Mouse (Mus musculus) MEL (cell line): ENCODE results near the gene Pcgf6. TPM values are rescaled to one million over a fixed set of nuclear protein-coding genes. Genes with fewer than 3 reads are reported as not detected.

Experiments
- DNase-seq: peaks from one replicate; pipeline ENCODE4 v3.0.0; 2011; ENCODE audit warnings: low read depth, low spot score
- H3K27ac ChIP-seq: 2 replicates; pipeline ENCODE4 v1.5.1; 2012; ENCODE audit warnings: low read depth, mild to moderate bottlenecking, control low read depth, low read length, moderate library complexity; ENCODE audit not compliant: control insufficient read depth
- H3K27me3 ChIP-seq, 2 experiments: fragments of 150-350 bp in 1 of 2; sonication (generic) in 1 of 2; 2 replicates each; pipeline ENCODE4 v1.6.1; 2012; ENCODE audit warnings: low read length in 2 of 2, mild to moderate bottlenecking in 2 of 2, improper control_type of control experiment in 1 of 2, moderate library complexity in 1 of 2; ENCODE audit not compliant: insufficient read depth in 2 of 2, control insufficient read depth in 1 of 2
- H3K36me3 ChIP-seq, 2 experiments: 2 replicates each; pipeline ENCODE4 v1.6.1; 2012 to 2014; ENCODE audit warnings: low read length in 2 of 2, improper control_type of control experiment in 1 of 2, inconsistent platforms in 1 of 2, mild to moderate bottlenecking in 1 of 2; ENCODE audit not compliant: insufficient read depth in 2 of 2, control insufficient read depth in 1 of 2
- H3K4me1 ChIP-seq, 2 experiments: fragments of 150-350 bp in 1 of 2; sonication (generic) in 1 of 2; 2 replicates each; pipeline ENCODE4 v1.6.1; 2012; ENCODE audit warnings: low read length in 2 of 2, improper control_type of control experiment in 1 of 2, mild to moderate bottlenecking in 1 of 2; ENCODE audit not compliant: insufficient read depth in 2 of 2, control insufficient read depth in 1 of 2
- H3K4me3 ChIP-seq, 2 experiments: fragments of 150-350 bp in 1 of 2; sonication (generic) in 1 of 2; 2 replicates each; pipeline ENCODE4 v1.5.1; 2012; ENCODE audit warnings: low read depth in 2 of 2, low read length in 2 of 2, mild to moderate bottlenecking in 2 of 2, moderate library complexity in 2 of 2, control low read depth in 1 of 2, improper control_type of control experiment in 1 of 2; ENCODE audit not compliant: control insufficient read depth in 1 of 2, insufficient read depth in 1 of 2
- H3K79me2 ChIP-seq: 2 replicates; pipeline ENCODE4 v1.6.1; 2012; ENCODE audit warnings: mild to moderate bottlenecking, low read length, moderate library complexity; ENCODE audit not compliant: control insufficient read depth, poor library complexity, insufficient read depth
- H3K9ac ChIP-seq: 2 replicates; pipeline ENCODE4 v1.6.1; 2012; ENCODE audit warnings: low read depth, mild to moderate bottlenecking, control low read depth, low read length, moderate library complexity; ENCODE audit not compliant: control insufficient read depth, poor library complexity, severe bottlenecking
- H3K9me3 ChIP-seq: fragments of 150-350 bp; sonication (generic); replicated peaks from 2 replicates; pipeline ENCODE4 v1.6.1; 2012; ENCODE audit warnings: mild to moderate bottlenecking, low read length, improper control_type of control experiment, moderate library complexity; ENCODE audit not compliant: insufficient read depth
- CHD1 ChIP-seq: IDR thresholded peaks from 2 replicates; pipeline ENCODE4 v1.6.1; 2012; ENCODE audit warnings: low read depth, mild to moderate bottlenecking, inconsistent platforms, low read length, improper control_type of control experiment
- CHD2 ChIP-seq: IDR thresholded peaks from 2 replicates; pipeline ENCODE4 v1.6.1; 2011; ENCODE audit warnings: low read length, improper control_type of control experiment
- CTCF ChIP-seq, 3 experiments: IDR thresholded peaks in 2 of 3; conservative IDR thresholded peaks in 1 of 3; 2 replicates each; pipeline ENCODE4 v1.5.1; 2011 to 2012; ENCODE audit warnings: low read length in 3 of 3, low read depth in 2 of 3, mild to moderate bottlenecking in 2 of 3, improper control_type of control experiment in 1 of 3, inconsistent platforms in 1 of 3, mixed read lengths in 1 of 3, moderate library complexity in 1 of 3; ENCODE audit not compliant: control insufficient read depth in 1 of 3, insufficient read depth in 1 of 3, poor library complexity in 1 of 3, severe bottlenecking in 1 of 3
- E2F4 ChIP-seq: IDR thresholded peaks from 2 replicates; pipeline ENCODE4 v1.6.1; 2011; ENCODE audit warnings: low read depth, low read length, improper control_type of control experiment, borderline replicate concordance
- ELF1 ChIP-seq: IDR thresholded peaks from 2 replicates; pipeline ENCODE4 v1.6.1; 2014; ENCODE audit warnings: low read depth, mild to moderate bottlenecking, inconsistent platforms, low read length, improper control_type of control experiment, moderate library complexity
- EP300 ChIP-seq, 2 experiments: IDR thresholded peaks; 2 replicates each; pipeline ENCODE4 v1.6.1; 2011; ENCODE audit warnings: improper control_type of control experiment in 2 of 2, low read length in 2 of 2, low read depth in 1 of 2, mild to moderate bottlenecking in 1 of 2
- ETS1 ChIP-seq: IDR thresholded peaks from 2 replicates; pipeline ENCODE4 v1.6.1; 2012; ENCODE audit warnings: low read depth, mild to moderate bottlenecking, inconsistent platforms, low read length, improper control_type of control experiment, moderate library complexity
- GABPA ChIP-seq: IDR thresholded peaks from 2 replicates; pipeline ENCODE4 v1.6.1; 2012; ENCODE audit warnings: low read depth, mild to moderate bottlenecking, inconsistent platforms, low read length, improper control_type of control experiment, moderate library complexity
- GATA1 ChIP-seq: IDR thresholded peaks from 2 replicates; pipeline ENCODE4 v1.6.1; 2011; ENCODE audit warnings: low read depth, low read length, improper control_type of control experiment
- HCFC1 ChIP-seq: IDR thresholded peaks from 2 replicates; pipeline ENCODE4 v1.6.1; 2012; ENCODE audit warnings: low read depth, mild to moderate bottlenecking, inconsistent platforms, low read length, improper control_type of control experiment, moderate library complexity
- JUND ChIP-seq: IDR thresholded peaks from 2 replicates; pipeline ENCODE4 v1.6.1; 2011; ENCODE audit warnings: low read depth, mild to moderate bottlenecking, improper control_type of control experiment, low read length
- KAT2A ChIP-seq: conservative IDR thresholded peaks from 2 replicates; pipeline ENCODE4 v1.6.1; 2012; ENCODE audit warnings: low read depth, low read length, improper control_type of control experiment, inconsistent platforms
- MAFK ChIP-seq: IDR thresholded peaks from 2 replicates; pipeline ENCODE4 v1.6.1; 2011; ENCODE audit warnings: low read depth, mild to moderate bottlenecking, low read length, improper control_type of control experiment, borderline replicate concordance
- MAX ChIP-seq: IDR thresholded peaks from 2 replicates; pipeline ENCODE4 v1.6.1; 2011; ENCODE audit warnings: low read length, improper control_type of control experiment
- MAZ ChIP-seq: IDR thresholded peaks from 2 replicates; pipeline ENCODE4 v1.6.1; 2012; ENCODE audit warnings: low read depth, mild to moderate bottlenecking, inconsistent platforms, low read length, improper control_type of control experiment
- MEF2A ChIP-seq: IDR thresholded peaks from 2 replicates; pipeline ENCODE4 v1.6.1; 2014; ENCODE audit warnings: low read depth, mild to moderate bottlenecking, inconsistent platforms, low read length, improper control_type of control experiment; ENCODE audit not compliant: poor library complexity, insufficient replicate concordance, severe bottlenecking; ENCODE audit errors: extremely low read depth
- MXI1 ChIP-seq: IDR thresholded peaks from 2 replicates; pipeline ENCODE4 v1.6.1; 2011; ENCODE audit warnings: mild to moderate bottlenecking, low read depth, low read length, improper control_type of control experiment
- MYB ChIP-seq: IDR thresholded peaks from 2 replicates; pipeline ENCODE4 v1.6.1; 2011; ENCODE audit warnings: mild to moderate bottlenecking, low read depth, low read length, improper control_type of control experiment
- MYC ChIP-seq: IDR thresholded peaks from 2 replicates; pipeline ENCODE4 v1.6.1; 2011; ENCODE audit warnings: low read depth, mild to moderate bottlenecking, low read length, improper control_type of control experiment, moderate library complexity
- NELFE ChIP-seq: IDR thresholded peaks from 2 replicates; pipeline ENCODE4 v1.6.1; 2011; ENCODE audit warnings: low read depth, low read length, improper control_type of control experiment
- NRF1 ChIP-seq: IDR thresholded peaks from 2 replicates; pipeline ENCODE4 v1.6.1; 2014; ENCODE audit warnings: low read depth, mild to moderate bottlenecking, inconsistent platforms, low read length, improper control_type of control experiment, moderate library complexity; ENCODE audit not compliant: poor library complexity, insufficient read depth, severe bottlenecking
- POLR2A ChIP-seq, 2 experiments: IDR thresholded peaks; 2 replicates each; pipeline ENCODE4 v1.6.1; 2011 to 2012; ENCODE audit warnings: low read length in 2 of 2, mild to moderate bottlenecking in 2 of 2, control low read depth in 1 of 2, improper control_type of control experiment in 1 of 2, low read depth in 1 of 2, moderate library complexity in 1 of 2; ENCODE audit not compliant: control insufficient read depth in 1 of 2, insufficient read depth in 1 of 2, poor library complexity in 1 of 2
- POLR2AphosphoS2 ChIP-seq: IDR thresholded peaks from 2 replicates; pipeline ENCODE4 v1.6.1; 2011; ENCODE audit warnings: low read length, improper control_type of control experiment
- POLR2AphosphoS5 ChIP-seq: IDR thresholded peaks from 2 replicates; pipeline ENCODE4 v1.6.1; 2012; ENCODE audit warnings: low read depth, borderline replicate concordance, mild to moderate bottlenecking, inconsistent platforms, low read length, moderate library complexity, mixed read lengths
- RCOR1 ChIP-seq: IDR thresholded peaks from 2 replicates; pipeline ENCODE4 v1.6.1; 2012; ENCODE audit warnings: low read depth, mild to moderate bottlenecking, inconsistent platforms, low read length, improper control_type of control experiment
- SIN3A ChIP-seq: IDR thresholded peaks from 2 replicates; pipeline ENCODE4 v1.6.1; 2012; ENCODE audit warnings: low read length, improper control_type of control experiment, inconsistent platforms
- SMC3 ChIP-seq: IDR thresholded peaks from 2 replicates; pipeline ENCODE4 v1.6.1; 2011; ENCODE audit warnings: low read depth, low read length, improper control_type of control experiment
- TAL1 ChIP-seq: IDR thresholded peaks from 2 replicates; pipeline ENCODE4 v1.6.1; 2012; ENCODE audit warnings: mild to moderate bottlenecking, inconsistent platforms, low read length, moderate library complexity, mixed read lengths
- TBP ChIP-seq: IDR thresholded peaks from 2 replicates; pipeline ENCODE4 v1.8.0; 2011; ENCODE audit warnings: low read depth, low read length, improper control_type of control experiment
- TCF12 ChIP-seq: IDR thresholded peaks from 2 replicates; pipeline ENCODE4 v1.6.1; 2014; ENCODE audit warnings: low read depth, mild to moderate bottlenecking, inconsistent platforms, low read length, improper control_type of control experiment, moderate library complexity
- UBTF ChIP-seq: IDR thresholded peaks from 2 replicates; pipeline ENCODE4 v1.6.1; 2012; ENCODE audit warnings: low read depth, mild to moderate bottlenecking, inconsistent platforms, low read length, improper control_type of control experiment, moderate library complexity, borderline replicate concordance; ENCODE audit not compliant: insufficient read depth
- USF1 ChIP-seq: IDR thresholded peaks from 2 replicates; pipeline ENCODE4 v1.6.1; 2014; ENCODE audit warnings: low read depth, mild to moderate bottlenecking, inconsistent platforms, low read length, improper control_type of control experiment, moderate library complexity
- ZC3H11A ChIP-seq: IDR thresholded peaks from 2 replicates; pipeline ENCODE4 v1.6.1; 2012; ENCODE audit warnings: low read depth, mild to moderate bottlenecking, inconsistent platforms, low read length, improper control_type of control experiment
- ZMIZ1 ChIP-seq: IDR thresholded peaks from 2 replicates; pipeline ENCODE4 v1.6.1; 2012; ENCODE audit warnings: low read depth, mild to moderate bottlenecking, inconsistent platforms, low read length, improper control_type of control experiment, moderate library complexity
- ZNF384 ChIP-seq: IDR thresholded peaks from 2 replicates; pipeline ENCODE4 v1.6.1; 2012; ENCODE audit warnings: low read depth, mild to moderate bottlenecking, inconsistent platforms, low read length, improper control_type of control experiment
- polyA plus RNA-seq, 2 experiments: library from polyadenylated mRNA; stranded (reverse) in 1 of 2; unstranded in 1 of 2; fragments of >175 nt in 1 of 2; fragments of >200 nt in 1 of 2; gene quantifications; 2 replicates each; pipeline versions ENCODE4 v1.2.1 to v1.2.4; 2012; ENCODE audit warnings: low replicate concordance in 2 of 2, low read depth in 1 of 2; ENCODE audit not compliant: insufficient read length in 2 of 2, insufficient read depth in 1 of 2, missing spikeins in 1 of 2
- total RNA-seq: library from RNA; depleted of rRNA; stranded (reverse); fragments of 300-350 nt; gene quantifications from 2 replicates; pipeline ENCODE4 v1.2.3, GENCODE M21; 2012

Gene Pcgf6
- total and polyA plus RNA-seq, 3 experiments: 29.0 to 47.5 TPM; not detected in 1

GRCm38 (mm10) chr19:46988231-46989087, 62.2 kb downstream of the Pcgf6 start:
- Histone ChIP-seq H3K36me3 (peaks cover 0 to 35% of the 10 kb centered on the region in 2 experiments; a peak in 2 of 4 replicates), H3K4me1 (peaks cover 18 to 48% of the 10 kb centered on the region in 2 experiments), H3K27ac (peak overlapping the region; percentile 98), H3K9me3 (no peaks in the 10 kb centered on the region), H3K4me3 (peak overlapping the region; percentile 23 to 50), H3K9ac (peak overlapping the region; percentile 73), H3K27me3 (no peaks in the 10 kb centered on the region), H3K79me2 (peaks cover 6% of the 10 kb centered on the region; the same call in 1 of the 2 replicates)
- DNase-seq: peak; percentile 99
- TF ChIP-seq MYB (peak; percentile 87), TCF12 (peak; percentile 97), GABPA (peak; percentile 77; the same call in 1 of the 2 replicates), KAT2A (0 out of 2 replicates have a peak, but pooled peaks have one; percentile 19), MAFK (0 out of 2 replicates have a peak, but pooled peaks have one; percentile 36), NRF1 (no peak), EP300 (IDR thresholded peaks at IDR 0.05; ENCODE audit: low read depth in 1 of 2, low read length in 2 of 2) (peak; percentile 97 to 98), UBTF (peak; percentile 81; the same call in 1 of the 2 replicates), ELF1 (peak; percentile 39; the same call in 1 of the 2 replicates), USF1 (no peak), SIN3A (peak; percentile 91), ZNF384 (no peak; the same call in 1 of the 2 replicates), CHD1 (0 out of 2 replicates have a peak, but pooled peaks have one; percentile 83), RCOR1 (peak; percentile 90), TAL1 (peak; percentile 95), ZC3H11A (no peak), JUND (no peak), POLR2A (IDR thresholded peaks at IDR 0.05; ENCODE audit: control insufficient read depth in 1 of 2, insufficient read depth in 1 of 2, low read depth in 1 of 2, low read length in 2 of 2, poor library complexity in 1 of 2) (peak; percentile 28 to 86; a peak in 3 of 4 replicates), POLR2AphosphoS5 (no peak), MAX (peak; percentile 46; the same call in 1 of the 2 replicates), ETS1 (peak; percentile 98), POLR2AphosphoS2 (peak; percentile 85), ZMIZ1 (peak; percentile 53; the same call in 1 of the 2 replicates), MXI1 (peak; percentile 52), HCFC1 (peak; percentile 67; the same call in 1 of the 2 replicates), E2F4 (no peak), TBP (peak; percentile 97), SMC3 (peak; percentile 20; the same call in 1 of the 2 replicates), MYC (no peak), CHD2 (peak; percentile 80), MEF2A (0 out of 2 replicates have a peak, but pooled peaks have one; percentile 5), GATA1 (peak; percentile 98), CTCF (IDR thresholded peaks at IDR 0.05 in 2 of 3, conservative IDR thresholded peaks at IDR 0.05 in 1 of 3; ENCODE audit: control insufficient read depth in 1 of 3, insufficient read depth in 1 of 3, low read depth in 2 of 3, low read length in 3 of 3, poor library complexity in 1 of 3, severe bottlenecking in 1 of 3) (peak in 2 of 3 experiments; percentile 6 to 27; a peak in 1 of 6 replicates), NELFE (peak; percentile 70), MAZ (peak; percentile 99)
